Mouse (Mus musculus): ENCODE data around the gene Nucb2. TPM values are rescaled to one million over a fixed set of nuclear protein-coding genes. Genes with fewer than 3 reads are reported as not detected.

The Nucb2 gene
- 1 to 10 TPM; 6.2 to 9.2 TPM for total RNA-seq (2021)
- long read RNA-seq, experiment 1, transcript Nucb2-201 (14 exons, 1,685 nt), result major isoform, 9 of 13 reads
- long read RNA-seq, experiment 1, partial matches to known transcripts, result 1 of 13 reads
- long read RNA-seq, experiment 1, other reads (novel, unspliced or antisense), result 2 of 13 reads
- long read RNA-seq, experiment 2, transcript Nucb2-201 (14 exons, 1,685 nt), result major isoform, 6 of 10 reads
- long read RNA-seq, experiment 2, partial matches to known transcripts, result 3 of 10 reads
- long read RNA-seq, experiment 2, other reads (novel, unspliced or antisense), result 1 of 10 reads

GRCm38 (mm10) chr7:116503879-116504817 is at the start of gene Nucb2:
Nucb2 (plus strand) TSS chr7:116504369.
- peak; percentile 98 for DNase-seq

GRCm38 (mm10) chr7:116456964-116457363 is 47.2 kb upstream of the Nucb2 start:
- DNase-seq, result no peak

GRCm38 (mm10) chr7:116457391-116457790 is 46.8 kb upstream of the Nucb2 start:
- peak; percentile 11 for DNase-seq

GRCm38 (mm10) chr7:116458985-116459441 is 45.2 kb upstream of the Nucb2 start:
- no peak for DNase-seq

GRCm38 (mm10) chr7:116462114-116462513 is 42.1 kb upstream of the Nucb2 start:
- DNase-seq, result no peak

GRCm38 (mm10) chr7:116475836-116476235 is 28.3 kb upstream of the Nucb2 start:
- no peak for DNase-seq

- DNase-seq, result no peak
Measured at GRCm38 (mm10) chr7:116476264-116476663, 27.9 kb upstream of the Nucb2 start.

- DNase-seq, result no peak
Measured at GRCm38 (mm10) chr7:116483106-116483505, 21.1 kb upstream of the Nucb2 start.

GRCm38 (mm10) chr7:116483782-116484181 is 20.4 kb upstream of the Nucb2 start:
- no peak for DNase-seq

GRCm38 (mm10) chr7:116484213-116484612 is 20.0 kb upstream of the Nucb2 start:
- no peak for DNase-seq

GRCm38 (mm10) chr7:116485062-116485601 is 19.0 kb upstream of the Nucb2 start:
- no peak for DNase-seq

GRCm38 (mm10) chr7:116491113-116491512 is 13.1 kb upstream of the Nucb2 start:
- DNase-seq, result no peak

- no peak for DNase-seq
Measured at GRCm38 (mm10) chr7:116493267-116494003, 10.7 kb upstream of the Nucb2 start.

GRCm38 (mm10) chr7:116494618-116495017 is 9.6 kb upstream of the Nucb2 start:
- no peak for DNase-seq

- DNase-seq, result no peak
Measured at GRCm38 (mm10) chr7:116496760-116497159, 7.4 kb upstream of the Nucb2 start.

GRCm38 (mm10) chr7:116504818-116505170 is 625 bp downstream of the Nucb2 start:
- DNase-seq, result no peak

GRCm38 (mm10) chr7:116514030-116514429 is 9.9 kb downstream of the Nucb2 start:
- DNase-seq, result no peak

- DNase-seq, result no peak
Measured at GRCm38 (mm10) chr7:116514546-116514945, 10.4 kb downstream of the Nucb2 start.

GRCm38 (mm10) chr7:116515059-116515458 is 10.9 kb downstream of the Nucb2 start:
- DNase-seq, result no peak

- peak; percentile 34 for DNase-seq
Measured at GRCm38 (mm10) chr7:116515514-116516135, 11.5 kb downstream of the Nucb2 start.

GRCm38 (mm10) chr7:116517240-116517639 is 13.1 kb downstream of the Nucb2 start:
- DNase-seq, result no peak

GRCm38 (mm10) chr7:116518155-116518554 is 14.0 kb downstream of the Nucb2 start:
- no peak for DNase-seq
